Mouse (Mus musculus) stomach, embryonic 14.5 days (tissue): ENCODE data around the gene Tmem88. TPM values are rescaled to one million over a fixed set of nuclear protein-coding genes. Genes with fewer than 3 reads are reported as not detected.

Experiments
- ATAC-seq: fragments of 200-750 bp; cut with Nextera tagmentation; 2 replicates; pipeline ENCODE4 v1.8.0; 2017; ENCODE audit warnings: low read depth, moderate TSS enrichment; ENCODE audit not compliant: insufficient number of reproducible peaks, insufficient read depth, low FRiP score
- H3K27ac ChIP-seq: fragments of 300-500 bp; sonication (generic); 2 replicates; pipeline ENCODE4 v1.5.1; 2014; ENCODE audit warnings: mild to moderate bottlenecking, low read length, moderate library complexity, mixed read lengths
- H3K27me3 ChIP-seq: fragments of 300-500 bp; sonication (generic); 2 replicates; pipeline ENCODE4 v1.6.1; 2014; ENCODE audit warnings: low read length, control low read depth, mixed read lengths; ENCODE audit not compliant: control insufficient read depth, insufficient read depth
- H3K36me3 ChIP-seq: fragments of 300-500 bp; sonication (generic); 2 replicates; pipeline ENCODE4 v1.6.1; 2014; ENCODE audit warnings: mild to moderate bottlenecking, control low read depth, low read length, moderate library complexity, mixed read lengths; ENCODE audit not compliant: control insufficient read depth, insufficient read depth
- H3K4me1 ChIP-seq: fragments of 300-500 bp; sonication (generic); 2 replicates; pipeline ENCODE4 v1.6.1; 2014; ENCODE audit warnings: low read length, control low read depth, mixed read lengths; ENCODE audit not compliant: control insufficient read depth, insufficient read depth
- H3K4me2 ChIP-seq: fragments of 300-500 bp; sonication (generic); replicated peaks from 2 replicates; pipeline ENCODE4 v1.6.1; 2014; ENCODE audit warnings: low read depth, low read length, control low read depth
- H3K4me3 ChIP-seq: fragments of 300-500 bp; sonication (generic); 2 replicates; pipeline ENCODE4 v1.5.1; 2014; ENCODE audit warnings: low read depth, low read length, control low read depth
- H3K9ac ChIP-seq: fragments of 300-500 bp; sonication (generic); replicated peaks from 2 replicates; pipeline ENCODE4 v1.6.1; 2014; ENCODE audit warnings: low read depth, mild to moderate bottlenecking, control low read depth, low read length, moderate library complexity, mixed read lengths
- H3K9me3 ChIP-seq: fragments of 300-500 bp; sonication (generic); 2 replicates; pipeline ENCODE4 v1.6.1; 2016; ENCODE audit warnings: low read depth, low read length, control low read depth; ENCODE audit not compliant: control insufficient read depth
- WGBS: fragments of 180-500 bp; shearing (Covaris S2); extraction: QIAGEN DNeasy Blood & Tissue Kit; methylation state at CpG from one replicate; pipeline ENCODE4 v1.1.7; 2014; 5-methylcytosine and 5-hydroxymethylcytosine counted together
- polyA plus RNA-seq: library from polyadenylated mRNA; unstranded; fragments of >200 nt; fragmentation: Nextera tagmentation; extraction: Ambion mirVana; gene quantifications from 2 replicates; pipeline ENCODE4 v1.2.1, GENCODE M21; 2014

Gene Tmem88
- polyA plus RNA-seq, 1 experiment from 2014 or later = 30.0 TPM

DNA sequence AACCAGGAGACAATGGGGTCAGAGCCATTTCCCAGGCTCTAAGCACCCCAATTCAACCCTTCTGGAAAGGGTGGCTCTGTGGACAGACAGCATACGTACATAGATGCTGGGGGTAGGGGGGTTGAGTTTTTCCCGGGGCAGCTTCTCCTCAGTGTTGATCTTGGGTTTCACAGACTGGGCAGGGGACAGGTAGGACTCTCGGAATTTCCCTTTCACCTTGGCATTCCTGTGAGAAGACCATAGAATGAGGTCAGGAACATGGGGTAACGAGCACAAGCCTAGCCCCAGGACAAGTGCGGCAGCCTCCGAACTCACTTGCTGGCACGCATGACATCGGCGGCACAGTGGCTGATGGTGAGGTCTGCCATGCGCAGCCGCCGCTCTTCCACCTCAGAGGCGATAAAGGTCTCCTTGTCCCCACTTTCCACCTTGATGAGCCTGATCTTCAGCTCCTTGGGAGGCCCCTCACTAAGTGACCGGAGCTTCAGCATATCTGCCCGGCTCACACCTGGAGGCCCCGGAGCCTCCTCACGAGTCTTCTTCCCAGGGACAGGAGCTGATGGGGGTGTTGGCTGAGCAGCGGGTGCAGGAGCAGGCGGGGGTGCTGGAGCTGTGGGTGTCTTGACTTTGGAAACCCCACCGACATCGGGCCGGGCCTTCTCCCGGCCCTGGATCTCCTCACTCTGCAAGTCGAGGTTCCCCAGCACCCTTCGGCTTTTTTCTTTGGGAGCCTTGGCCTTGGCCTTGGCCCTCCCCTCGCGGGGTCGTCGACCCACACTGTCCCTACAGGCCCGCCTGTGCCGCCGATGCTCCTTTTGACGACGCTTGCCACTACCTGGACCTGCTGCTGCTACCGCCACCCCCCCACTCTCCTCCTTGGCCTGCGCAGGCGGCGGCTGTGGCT lies 5.9 kb upstream of the Tmem88 start:
- WGBS = 92% methylated on average over 38 of the region's 38 CpGs
- Histone ChIP-seq H3K27ac (no peak overlapping the region), H3K9me3 (no peaks in the 10 kb centered on the region), H3K4me2 (no peak overlapping the region), H3K36me3 (peaks cover 85% of the 10 kb centered on the region), H3K9ac (no peak overlapping the region), H3K4me3 (no peak overlapping the region), H3K27me3 (no peaks in the 10 kb centered on the region), H3K4me1 (peaks cover 22% of the 10 kb centered on the region)
- ATAC-seq = no peak

DNA sequence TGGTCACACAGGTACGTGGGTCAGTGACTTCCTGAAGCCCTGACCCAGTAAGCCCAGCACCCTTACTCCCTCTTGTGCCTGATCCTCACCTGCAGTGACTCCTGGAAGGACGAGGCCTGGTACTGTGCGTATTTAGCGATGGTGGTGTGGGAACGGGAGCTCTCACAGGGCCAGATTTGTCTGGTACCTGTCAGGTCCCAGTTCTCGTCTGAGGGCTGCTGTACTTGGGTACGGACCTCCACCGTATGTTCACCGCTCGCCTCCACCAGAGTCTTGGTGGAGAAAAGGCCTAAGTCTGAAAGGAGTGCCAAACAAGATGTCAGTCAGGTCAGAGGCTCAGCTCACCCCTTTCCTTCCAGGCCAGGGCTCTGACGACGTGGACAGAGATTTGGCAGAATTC lies 4.0 kb upstream of the Tmem88 start:
- 87% methylated on average over 12 of the region's 12 CpGs for WGBS

DNA sequence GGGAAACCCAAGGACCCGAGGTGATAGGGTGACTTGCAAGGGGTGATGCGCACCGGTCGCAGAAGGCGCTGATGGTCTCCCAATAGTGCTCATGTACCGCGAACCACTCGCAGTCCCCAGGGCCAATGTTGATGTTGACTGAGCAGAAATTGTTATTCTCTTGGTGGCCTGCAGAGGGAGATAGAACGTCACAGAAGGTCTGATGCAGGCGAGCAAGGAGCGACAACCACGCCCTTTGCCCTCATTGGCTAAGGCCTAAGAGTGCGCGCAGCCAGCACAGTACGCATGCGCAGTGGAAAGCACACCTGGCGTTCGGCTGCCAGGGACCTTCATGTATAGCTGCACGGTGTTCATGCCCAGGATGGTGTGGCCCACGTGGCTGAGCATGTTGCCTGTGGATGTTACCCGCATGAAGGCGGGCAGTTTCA lies 3.2 kb upstream of the Tmem88 start:
- H3K27me3 ChIP-seq = no peaks in the 10 kb centered on the region
- H3K4me3 ChIP-seq = no peak overlapping the region
- H3K9me3 ChIP-seq = no peaks in the 10 kb centered on the region
- no peak overlapping the region for H3K9ac ChIP-seq
- peak; percentile 72 for ATAC-seq
- no peak overlapping the region for H3K4me2 ChIP-seq
- no peak overlapping the region for H3K27ac ChIP-seq
- peaks cover 64% of the 10 kb centered on the region for H3K36me3 ChIP-seq
- peaks cover 35% of the 10 kb centered on the region; the same call in 1 of the 2 replicates for H3K4me1 ChIP-seq
- 18% methylated on average over 22 of the region's 22 CpGs for WGBS

More for the DNA sequence above, 4.0 kb upstream of the Tmem88 start:
- Histone ChIP-seq H3K4me1 (peaks cover 29% of the 10 kb centered on the region; the same call in 1 of the 2 replicates), H3K27ac (no peak overlapping the region), H3K27me3 (no peaks in the 10 kb centered on the region), H3K9me3 (no peaks in the 10 kb centered on the region), H3K4me2 (no peak overlapping the region), H3K4me3 (no peak overlapping the region), H3K36me3 (peaks cover 72% of the 10 kb centered on the region), H3K9ac (no peak overlapping the region)
- ATAC-seq = no peak

DNA sequence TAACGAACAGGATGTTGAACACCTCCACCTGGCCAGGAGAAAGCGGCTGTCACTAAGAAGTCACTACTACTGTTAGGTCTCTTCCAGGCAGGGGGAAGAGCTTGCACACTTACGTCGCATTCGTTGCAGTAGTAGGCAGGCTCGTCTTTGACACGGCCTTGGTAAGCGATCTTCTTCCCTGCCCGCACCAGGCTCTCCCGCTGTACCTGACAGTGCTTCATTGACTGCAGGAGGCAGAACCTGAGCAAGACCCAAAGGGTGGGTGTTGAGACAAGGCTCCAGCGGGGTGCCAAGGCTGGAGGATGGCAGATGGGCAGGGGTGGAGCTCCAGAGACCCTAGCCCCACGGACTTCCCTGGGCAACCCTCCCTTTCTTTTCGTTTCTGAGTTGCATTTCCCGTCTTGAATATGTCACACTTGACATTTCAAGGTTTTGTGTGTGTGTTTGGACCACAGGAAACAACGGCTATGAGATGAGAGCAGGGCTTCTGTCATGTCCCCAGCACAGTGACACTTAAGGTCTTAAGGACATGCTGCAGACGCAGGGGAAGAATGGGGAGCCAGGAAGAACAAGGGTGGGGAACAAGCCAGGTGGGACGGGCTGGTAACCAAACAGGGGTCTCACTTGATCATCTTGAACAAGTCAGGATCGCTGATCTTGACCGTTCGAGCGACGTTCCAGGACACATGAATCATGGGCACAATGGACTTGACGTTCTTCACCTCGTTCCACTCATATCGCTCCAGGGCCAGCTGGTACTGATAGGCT lies 2.2 kb upstream of the Tmem88 start:
- H3K4me3 ChIP-seq = no peak overlapping the region
- H3K36me3 ChIP-seq = peaks cover 55% of the 10 kb centered on the region
- H3K27me3 ChIP-seq = no peaks in the 10 kb centered on the region
- H3K9ac ChIP-seq = no peak overlapping the region
- H3K4me2 ChIP-seq = no peak overlapping the region
- peaks cover 35% of the 10 kb centered on the region; the same call in 1 of the 2 replicates for H3K4me1 ChIP-seq
- no peak overlapping the region for H3K27ac ChIP-seq
- no peak for ATAC-seq
- WGBS = 78% methylated on average over 25 of the region's 25 CpGs
- H3K9me3 ChIP-seq = no peaks in the 10 kb centered on the region

- WGBS = 27% methylated on average over 66 of the region's 66 CpGs
- H3K27ac ChIP-seq = no peak overlapping the region
- ATAC-seq = no peak
- peak overlapping the region; percentile 25; the same call in 1 of the 2 replicates for H3K9ac ChIP-seq
- no peak overlapping the region for H3K4me3 ChIP-seq
- peak overlapping the region; percentile 76; the same call in 1 of the 2 replicates for H3K4me2 ChIP-seq
- no peaks in the 10 kb centered on the region for H3K9me3 ChIP-seq
- H3K4me1 ChIP-seq = peaks cover 35% of the 10 kb centered on the region; the same call in 1 of the 2 replicates
- H3K27me3 ChIP-seq = no peaks in the 10 kb centered on the region
- peaks cover 47% of the 10 kb centered on the region for H3K36me3 ChIP-seq
These were observed 1.4 kb upstream of the Tmem88 start for GRCm38 (mm10) chr11:69399201-69400082.

GRCm38 (mm10) chr11:69398486-69399200 lies 609 bp upstream of the Tmem88 start:
- Histone ChIP-seq H3K9me3 (no peaks in the 10 kb centered on the region), H3K4me1 (peaks cover 38% of the 10 kb centered on the region; the same call in 1 of the 2 replicates), H3K36me3 (peaks cover 39% of the 10 kb centered on the region), H3K9ac (peak overlapping the region; percentile 25; the same call in 1 of the 2 replicates), H3K27me3 (no peaks in the 10 kb centered on the region), H3K4me3 (0 out of 2 replicates have a peak overlapping the region, but pooled peaks have one; percentile 61), H3K27ac (no peak overlapping the region; the same call in 1 of the 2 replicates), H3K4me2 (peak overlapping the region; percentile 76)
- no peak for ATAC-seq
- 29% methylated on average over 21 of the region's 21 CpGs for WGBS

GRCm38 (mm10) chr11:69397581-69398057 lies 415 bp downstream of the Tmem88 start:
- Histone ChIP-seq H3K4me1 (peaks cover 38% of the 10 kb centered on the region; the same call in 1 of the 2 replicates), H3K27ac (peak overlapping the region; percentile 90), H3K9ac (peak overlapping the region; percentile 25; the same call in 1 of the 2 replicates), H3K27me3 (no peaks in the 10 kb centered on the region), H3K4me3 (peak overlapping the region; percentile 61), H3K4me2 (peak overlapping the region; percentile 76), H3K36me3 (peaks cover 29% of the 10 kb centered on the region), H3K9me3 (no peaks in the 10 kb centered on the region)
- WGBS = 14% methylated on average over 24 of the region's 24 CpGs
- no peak for ATAC-seq
